Mouse (Mus musculus): Measurements from ENCODE around the gene Mmd. TPM values are rescaled to one million over a fixed set of nuclear protein-coding genes. Genes with fewer than 3 reads are reported as not detected.

Mmd gene
- 10 to 100 TPM; 58.0 to 58.8 TPM for total RNA-seq (2021)

- DNase-seq, result peak; percentile 98
These were observed at the start of gene Mmd for GRCm38 (mm10) chr11:90249025-90249650. Gene Mmd, plus strand, starts transcription at chr11:90249456.

GRCm38 (mm10) chr11:90200826-90201225, 48.4 kb upstream of the Mmd start:
- no peak for DNase-seq

GRCm38 (mm10) chr11:90214246-90214645, 35.0 kb upstream of the Mmd start:
- DNase-seq, result no peak

GRCm38 (mm10) chr11:90220022-90220645, 29.1 kb upstream of the Mmd start:
- DNase-seq, result no peak

- DNase-seq, result no peak
These were observed 28.5 kb upstream of the Mmd start for GRCm38 (mm10) chr11:90220750-90221149.

GRCm38 (mm10) chr11:90224914-90225470, 24.3 kb upstream of the Mmd start:
- peak; percentile 25 for DNase-seq

GRCm38 (mm10) chr11:90227000-90227922, 22.0 kb upstream of the Mmd start:
- DNase-seq, result no peak

GRCm38 (mm10) chr11:90228251-90228949, 20.9 kb upstream of the Mmd start:
- DNase-seq, result no peak

- DNase-seq, result no peak
These were observed 19.5 kb upstream of the Mmd start for GRCm38 (mm10) chr11:90229800-90230199.

GRCm38 (mm10) chr11:90230671-90231070, 18.6 kb upstream of the Mmd start:
- no peak for DNase-seq

- DNase-seq, result no peak
These were observed 17.6 kb upstream of the Mmd start for GRCm38 (mm10) chr11:90231631-90232030.

- no peak for DNase-seq
These were observed 16.6 kb upstream of the Mmd start for GRCm38 (mm10) chr11:90232685-90233084.

- DNase-seq, result no peak
These were observed 14.0 kb upstream of the Mmd start for GRCm38 (mm10) chr11:90235221-90235620.

GRCm38 (mm10) chr11:90237616-90238015, 11.6 kb upstream of the Mmd start:
- DNase-seq, result no peak

GRCm38 (mm10) chr11:90238657-90239056, 10.6 kb upstream of the Mmd start:
- DNase-seq, result no peak

- no peak for DNase-seq
These were observed 8.5 kb upstream of the Mmd start for GRCm38 (mm10) chr11:90240652-90241330.

- DNase-seq, result no peak
These were observed 7.4 kb upstream of the Mmd start for GRCm38 (mm10) chr11:90241874-90242273.

GRCm38 (mm10) chr11:90243300-90243699, 6.0 kb upstream of the Mmd start:
- no peak for DNase-seq

GRCm38 (mm10) chr11:90245630-90246029, 3.6 kb upstream of the Mmd start:
- no peak for DNase-seq

GRCm38 (mm10) chr11:90246676-90247075, 2.6 kb upstream of the Mmd start:
- no peak for DNase-seq

- DNase-seq, result no peak
These were observed 1.5 kb upstream of the Mmd start for GRCm38 (mm10) chr11:90247793-90248192.

GRCm38 (mm10) chr11:90249701-90250141, 465 bp downstream of the Mmd start:
- no peak for DNase-seq
